Mouse (Mus musculus) bone marrow, adult 2 months (tissue): ENCODE data around the gene 2210408I21Rik.

Experiments
- CTCF ChIP-seq: fragments of 200-500 bp; IDR thresholded peaks from 2 replicates; pipeline ENCODE4 v1.5.1; 2011; ENCODE audit warnings: low read length, control low read depth; ENCODE audit not compliant: control insufficient read depth, insufficient read depth
- POLR2A ChIP-seq: fragments of 200-500 bp; IDR thresholded peaks from 2 replicates; pipeline ENCODE4 v1.6.1; 2011; ENCODE audit warnings: low read depth, mild to moderate bottlenecking, control low read depth, low read length, borderline replicate concordance; ENCODE audit not compliant: control insufficient read depth

GRCm38 (mm10) chr13:77389209-77389608, 253.9 kb downstream of the 2210408I21Rik start:
- TF ChIP-seq CTCF: no peak
- no peak for TF ChIP-seq POLR2A
